ENCODE assay signal across 25 mouse cellular contexts in genomic region chr14:99354761-99355609, GRCm38 (mm10). TPM values are rescaled to one million over a fixed set of nuclear protein-coding genes. Genes with fewer than 3 reads are reported as not detected.
DNase-seq lines count a peak whose midpoint lies in the region; ATAC-seq and TF ChIP-seq lines count a peak whose summit lies in the region.
"Had no signal": no experiment of that assay in that cellular context is flagged by ENCODE, and none has a peak within 500 bp of the region (broad histone marks: within the 10 kb centered on the region; RNA-seq: fewer than 3 reads in every experiment).

No protein-coding gene starts in this region.

- intact Hi-C loops in left cerebral cortex, postnatal 14 days (cut with DNase I) = no loop called here

- no peaks in the 10 kb centered on the region for H3K36me3 ChIP-seq in heart, embryonic 12.5 days
- H3K36me3 ChIP-seq in ES-Bruce4 (ENCODE audit: control insufficient read depth, insufficient read depth, low read length, poor library complexity, severe bottlenecking) = no peaks in the 10 kb centered on the region
- H3K36me3 ChIP-seq in kidney, embryonic 16.5 days (ENCODE audit: insufficient read depth, low read length) = no peaks in the 10 kb centered on the region
- H3K36me3 ChIP-seq: embryonic facial prominence, embryonic 10.5 days; embryonic facial prominence, embryonic 13.5 days; forebrain, embryonic 12.5 days; forebrain, embryonic 15.5 days; heart, embryonic 10.5 days; hindbrain, embryonic 12.5 days; hindbrain, embryonic 15.5 days had no signal

- TF ChIP-seq EP300 in ES-Bruce4 (IDR thresholded peaks at IDR 0.05; ENCODE audit: insufficient read depth, low read depth, low read length) = peak; percentile 87

- H3K9me3 ChIP-seq in heart, embryonic 12.5 days (replicated peaks) = no peaks in the 10 kb centered on the region
- no peaks in the 10 kb centered on the region for H3K9me3 ChIP-seq in ES-Bruce4 (replicated peaks; ENCODE audit: control insufficient read depth, insufficient read depth, low read length, poor library complexity, severe bottlenecking)
- H3K9me3 ChIP-seq in kidney, embryonic 16.5 days (ENCODE audit: low read length) = no peaks in the 10 kb centered on the region
- H3K9me3 ChIP-seq: embryonic facial prominence, embryonic 10.5 days; embryonic facial prominence, embryonic 13.5 days; forebrain, embryonic 12.5 days; forebrain, embryonic 15.5 days; heart, embryonic 10.5 days; hindbrain, embryonic 12.5 days; hindbrain, embryonic 15.5 days had no signal

- TF ChIP-seq CTCF in ES-Bruce4 (IDR thresholded peaks at IDR 0.05; ENCODE audit: low read depth, low read length) = no peak

- no peak overlapping the region for H3K9ac ChIP-seq in heart, embryonic 12.5 days
- no peak overlapping the region for H3K9ac ChIP-seq in ES-Bruce4 (ENCODE audit: low read depth, poor library complexity, severe bottlenecking)
- no peak overlapping the region for H3K9ac ChIP-seq in kidney, embryonic 16.5 days (replicated peaks; ENCODE audit: low read length)
- H3K9ac ChIP-seq: embryonic facial prominence, embryonic 13.5 days; forebrain, embryonic 12.5 days; forebrain, embryonic 15.5 days; hindbrain, embryonic 12.5 days; hindbrain, embryonic 15.5 days had no signal

- no peak overlapping the region for H3K4me3 ChIP-seq in heart, embryonic 12.5 days
- no peak overlapping the region for H3K4me3 ChIP-seq in ES-Bruce4 (ENCODE audit: low read depth, low read length)
- no peak overlapping the region for H3K4me3 ChIP-seq in kidney, embryonic 16.5 days (ENCODE audit: low read length)
- H3K4me3 ChIP-seq: embryonic facial prominence, embryonic 10.5 days; embryonic facial prominence, embryonic 13.5 days; erythroblast, embryonic 14.5 days; forebrain, embryonic 12.5 days; forebrain, embryonic 15.5 days; gastrocnemius, adult 2 months; heart, adult 2 months; heart, embryonic 10.5 days; hindbrain, embryonic 12.5 days; hindbrain, embryonic 15.5 days had no signal

- peak; percentile 12 for DNase-seq in heart, adult 11 months
- peak; percentile 67 for DNase-seq in R1 (ENCODE audit: low read depth, low spot score)
- no peak for DNase-seq in left cerebral cortex, postnatal 14 days (ENCODE audit: low spot score in 2 of 2)
- DNase-seq: adrenal gland, adult 8-10 months; adrenal gland, postnatal 25 days; cerebellum, adult 11-12 months; cerebellum, adult 8-10 months; cerebellum, postnatal 36 days; embryo, embryonic 11 days; gastrocnemius, adult 2 months; gastrocnemius, postnatal 14 days; heart, adult 2 months; kidney, adult 2 months had no signal

- no peak overlapping the region for H3K4me2 ChIP-seq in heart, embryonic 12.5 days
- H3K4me2 ChIP-seq in kidney, embryonic 16.5 days (replicated peaks; ENCODE audit: low read depth, low read length) = no peak overlapping the region
- H3K4me2 ChIP-seq: embryonic facial prominence, embryonic 13.5 days; forebrain, embryonic 12.5 days; forebrain, embryonic 15.5 days; hindbrain, embryonic 12.5 days; hindbrain, embryonic 15.5 days had no signal

- no peak for TF ChIP-seq POLR2A in ES-Bruce4 (IDR thresholded peaks at IDR 0.05; ENCODE audit: insufficient read depth, low read length)

- no peaks in the 10 kb centered on the region for H3K4me1 ChIP-seq in heart, embryonic 12.5 days (replicated peaks)
- H3K4me1 ChIP-seq in ES-Bruce4 (ENCODE audit: control insufficient read depth, insufficient read depth, low read length) = peaks cover 11% of the 10 kb centered on the region
- no peaks in the 10 kb centered on the region for H3K4me1 ChIP-seq in kidney, embryonic 16.5 days (ENCODE audit: insufficient read depth, low read length)
- H3K4me1 ChIP-seq: embryonic facial prominence, embryonic 10.5 days; embryonic facial prominence, embryonic 13.5 days; forebrain, embryonic 12.5 days; forebrain, embryonic 15.5 days; heart, embryonic 10.5 days; hindbrain, embryonic 12.5 days; hindbrain, embryonic 15.5 days had no signal

- WGBS in heart, embryonic 12.5 days = 86% methylated on average over 10 of the region's 10 CpGs
- WGBS in kidney, embryonic 16.5 days = 92% methylated on average over 10 of the region's 10 CpGs

- ATAC-seq in heart, embryonic 12.5 days (ENCODE audit: insufficient number of reproducible peaks, low FRiP score) = no peak
- no peak for ATAC-seq in kidney, embryonic 16.5 days (ENCODE audit: low FRiP score, low TSS enrichment)
- ATAC-seq: forebrain, embryonic 15.5 days; intestine, postnatal 0 days had no signal

- H3K27ac ChIP-seq in heart, embryonic 12.5 days (ENCODE audit: poor library complexity, severe bottlenecking) = no peak overlapping the region
- peak overlapping the region; percentile 96 for H3K27ac ChIP-seq in ES-Bruce4 (ENCODE audit: insufficient read depth, low read length)
- H3K27ac ChIP-seq in kidney, embryonic 16.5 days (ENCODE audit: low read length) = no peak overlapping the region
- H3K27ac ChIP-seq: embryonic facial prominence, embryonic 10.5 days; embryonic facial prominence, embryonic 13.5 days; forebrain, embryonic 12.5 days; forebrain, embryonic 15.5 days; gastrocnemius, adult 2 months; heart, adult 2 months; heart, embryonic 10.5 days; hindbrain, embryonic 12.5 days; hindbrain, embryonic 15.5 days had no signal

- no peaks in the 10 kb centered on the region for H3K27me3 ChIP-seq in heart, embryonic 12.5 days (replicated peaks)
- no peaks in the 10 kb centered on the region for H3K27me3 ChIP-seq in ES-Bruce4 (ENCODE audit: control insufficient read depth, insufficient read depth, low read length, poor library complexity, severe bottlenecking)
- H3K27me3 ChIP-seq in kidney, embryonic 16.5 days (ENCODE audit: insufficient read depth, low read length) = no peaks in the 10 kb centered on the region
- H3K27me3 ChIP-seq: embryonic facial prominence, embryonic 13.5 days; forebrain, embryonic 12.5 days; forebrain, embryonic 15.5 days; hindbrain, embryonic 12.5 days; hindbrain, embryonic 15.5 days had no signal

RNA-seq across cellular contexts. Expression of gene Klf5, which starts 56.5 kb away (rescaled TPM):
- polyA plus RNA-seq in heart, embryonic 12.5 days (2016; fragmentation: Nextera tagmentation; extraction: Ambion mirVana) = 2.8 and 2.9 TPM in 2 replicates
- polyA plus RNA-seq in ES-Bruce4 (2011; ENCODE audit: insufficient read depth, insufficient read length, low read depth, missing spikeins) = 122 and 125 TPM in 2 replicates
- polyA plus RNA-seq in kidney, embryonic 16.5 days (2015; fragmentation: Nextera tagmentation; extraction: Ambion mirVana) = 6.3 and 8.1 TPM in 2 replicates
- 10 to 100 TPM; 13.6 to 16.3 TPM for total RNA-seq in left cerebral cortex, postnatal 14 days (2021)

Comparison
In these comparisons a context has a peak if more than half of its experiments do, and no peak if none do; other contexts are left out.
1. DNase-seq: peak in heart, adult 11 months (single experiment) and R1 (single experiment); none in left cerebral cortex, postnatal 14 days (0 of 2).
2. RNA of gene Klf5, which starts 56.5 kb away (polyA plus RNA-seq): 122 to 125 TPM in ES-Bruce4; 6.3 to 8.1 TPM in kidney, embryonic 16.5 days and 2.8 to 2.9 TPM in heart, embryonic 12.5 days; every median in the first group is over 10 times any median in the second.